Mouse (Mus musculus) CH12.LX (cell line): ENCODE measurements around the gene Wee1. TPM values are rescaled to one million over a fixed set of nuclear protein-coding genes. Genes with fewer than 3 reads are reported as not detected.

ENCODE experiments used
- DNase-seq: peaks from one replicate; pipeline ENCODE4 v3.0.0-alpha.2; 2013; ENCODE audit errors: extremely low read depth
- H3K27ac ChIP-seq: 2 replicates; pipeline ENCODE4 v1.5.1; 2012; ENCODE audit warnings: low read depth, mild to moderate bottlenecking, control low read depth, moderate library complexity; ENCODE audit not compliant: insufficient read depth
- H3K27me3 ChIP-seq: replicated peaks from 2 replicates; pipeline ENCODE3; 2012; ENCODE audit warnings: inconsistent platforms
- H3K36me3 ChIP-seq, 2 experiments: replicated peaks in 1 of 2; 2 replicates each; pipeline versions ENCODE3 to v1.6.1; 2012; ENCODE audit warnings: inconsistent platforms in 1 of 2, low read length in 1 of 2, mild to moderate bottlenecking in 1 of 2, mixed read lengths in 1 of 2, moderate library complexity in 1 of 2; ENCODE audit not compliant: control insufficient read depth in 1 of 2, insufficient read depth in 1 of 2
- H3K4me1 ChIP-seq, 2 experiments: 2 replicates each; pipeline ENCODE4 v1.6.1; 2012; ENCODE audit warnings: inconsistent platforms in 1 of 2, moderate library complexity in 1 of 2; ENCODE audit not compliant: insufficient read depth in 2 of 2, control insufficient read depth in 1 of 2
- H3K4me2 ChIP-seq: 2 replicates; pipeline ENCODE4 v1.6.1; 2012; ENCODE audit warnings: low read depth, mild to moderate bottlenecking, control low read depth; ENCODE audit not compliant: poor library complexity, insufficient read depth, severe bottlenecking
- H3K4me3 ChIP-seq, 3 experiments: fragments of 150-350 bp in 1 of 3; sonication (generic) in 1 of 3; replicated peaks in 1 of 3; 2 replicates each; pipeline versions ENCODE3 to v1.5.1; 2011 to 2012; ENCODE audit warnings: low read depth in 2 of 3, low read length in 2 of 3, mild to moderate bottlenecking in 2 of 3, moderate library complexity in 2 of 3, control low read depth in 1 of 3, improper control_type of control experiment in 1 of 3, inconsistent platforms in 1 of 3, mixed read lengths in 1 of 3; ENCODE audit not compliant: poor library complexity in 1 of 3
- H3K79me2 ChIP-seq: replicated peaks from 2 replicates; pipeline ENCODE4 v1.6.1; 2012; ENCODE audit warnings: mild to moderate bottlenecking, moderate library complexity; ENCODE audit not compliant: control insufficient read depth, poor library complexity, insufficient read depth, severe bottlenecking; ENCODE audit errors: extremely low read depth
- H3K9ac ChIP-seq: 2 replicates; pipeline ENCODE4 v1.6.1; 2012; ENCODE audit warnings: low read depth, mild to moderate bottlenecking, control low read depth, moderate library complexity; ENCODE audit not compliant: insufficient read depth
- H3K9me3 ChIP-seq: replicated peaks from 2 replicates; pipeline ENCODE3; 2012; ENCODE audit warnings: low read length, inconsistent platforms, mixed read lengths
- E2F4 ChIP-seq: IDR thresholded peaks from 2 replicates; pipeline ENCODE4 v1.6.1; 2011; ENCODE audit warnings: low read depth, low read length, improper control_type of control experiment; ENCODE audit not compliant: insufficient replicate concordance
- EP300 ChIP-seq: IDR thresholded peaks from 2 replicates; pipeline ENCODE4 v1.6.1; 2011; ENCODE audit warnings: low read length, improper control_type of control experiment
- GABPA ChIP-seq: IDR thresholded peaks from 2 replicates; pipeline ENCODE4 v1.6.1; 2012; ENCODE audit warnings: low read depth, low read length, improper control_type of control experiment, inconsistent platforms; ENCODE audit not compliant: insufficient replicate concordance
- HCFC1 ChIP-seq: IDR thresholded peaks from 2 replicates; pipeline ENCODE4 v1.6.1; 2012; ENCODE audit warnings: low read depth, mild to moderate bottlenecking, inconsistent platforms, low read length, improper control_type of control experiment
- IRF4 ChIP-seq: IDR thresholded peaks from 2 replicates; pipeline ENCODE4 v1.6.1; 2014; ENCODE audit warnings: low read depth, mild to moderate bottlenecking, inconsistent platforms, low read length, improper control_type of control experiment
- JUN ChIP-seq: IDR thresholded peaks from 2 replicates; pipeline ENCODE4 v1.6.1; 2011; ENCODE audit warnings: low read depth, mild to moderate bottlenecking, low read length, improper control_type of control experiment, moderate library complexity; ENCODE audit not compliant: insufficient read depth
- JUND ChIP-seq: conservative IDR thresholded peaks from 2 replicates; pipeline ENCODE4 v1.6.1; 2011; ENCODE audit warnings: low read depth, low read length, improper control_type of control experiment
- KAT2A ChIP-seq: IDR thresholded peaks from 2 replicates; pipeline ENCODE4 v1.6.1; 2012; ENCODE audit warnings: low read length, improper control_type of control experiment, inconsistent platforms; ENCODE audit not compliant: insufficient replicate concordance
- MAFK ChIP-seq: IDR thresholded peaks from 2 replicates; pipeline ENCODE4 v1.6.1; 2011; ENCODE audit warnings: low read length, improper control_type of control experiment; ENCODE audit not compliant: insufficient replicate concordance
- MAZ ChIP-seq: IDR thresholded peaks from 2 replicates; pipeline ENCODE4 v1.6.1; 2012; ENCODE audit warnings: low read depth, mild to moderate bottlenecking, inconsistent platforms, low read length, improper control_type of control experiment, moderate library complexity
- MXI1 ChIP-seq: IDR thresholded peaks from 2 replicates; pipeline ENCODE4 v1.6.1; 2011; ENCODE audit warnings: mild to moderate bottlenecking, low read depth, low read length, improper control_type of control experiment
- MYC ChIP-seq: IDR thresholded peaks from 2 replicates; pipeline ENCODE4 v1.6.1; 2011; ENCODE audit warnings: low read depth, mild to moderate bottlenecking, improper control_type of control experiment, low read length
- NELFE ChIP-seq: IDR thresholded peaks from 2 replicates; pipeline ENCODE4 v1.6.1; 2011; ENCODE audit warnings: low read depth, low read length, improper control_type of control experiment
- NRF1 ChIP-seq: IDR thresholded peaks from 2 replicates; pipeline ENCODE4 v1.6.1; 2014; ENCODE audit warnings: low read depth, mild to moderate bottlenecking, inconsistent platforms, low read length, improper control_type of control experiment, moderate library complexity
- POLR2AphosphoS2 ChIP-seq: IDR thresholded peaks from 2 replicates; pipeline ENCODE4 v1.6.1; 2011; ENCODE audit warnings: low read depth, low read length, improper control_type of control experiment
- RAD21 ChIP-seq: IDR thresholded peaks from 2 replicates; pipeline ENCODE4 v1.6.1; 2011; ENCODE audit warnings: low read depth, mild to moderate bottlenecking, low read length, improper control_type of control experiment, moderate library complexity
- RCOR1 ChIP-seq: conservative IDR thresholded peaks from 2 replicates; pipeline ENCODE4 v1.6.1; 2012; ENCODE audit warnings: low read depth, mild to moderate bottlenecking, inconsistent platforms, low read length, improper control_type of control experiment
- SIN3A ChIP-seq: IDR thresholded peaks from 2 replicates; pipeline ENCODE4 v1.6.1; 2012; ENCODE audit warnings: low read length, improper control_type of control experiment, inconsistent platforms
- SMC3 ChIP-seq: IDR thresholded peaks from 2 replicates; pipeline ENCODE4 v1.6.1; 2011; ENCODE audit warnings: low read depth, low read length, improper control_type of control experiment
- TBP ChIP-seq: conservative IDR thresholded peaks from 2 replicates; pipeline ENCODE4 v1.6.1; 2011; ENCODE audit warnings: low read depth, low read length, improper control_type of control experiment
- TCF12 ChIP-seq: IDR thresholded peaks from 2 replicates; pipeline ENCODE4 v1.6.1; 2014; ENCODE audit warnings: low read depth, mild to moderate bottlenecking, inconsistent platforms, low read length, improper control_type of control experiment
- UBTF ChIP-seq: IDR thresholded peaks from 2 replicates; pipeline ENCODE4 v1.6.1; 2012; ENCODE audit warnings: low read depth, mild to moderate bottlenecking, inconsistent platforms, low read length, improper control_type of control experiment, moderate library complexity
- USF1 ChIP-seq: IDR thresholded peaks from 2 replicates; pipeline ENCODE4 v1.6.1; 2014; ENCODE audit warnings: low read depth, mild to moderate bottlenecking, inconsistent platforms, low read length, improper control_type of control experiment
- USF2 ChIP-seq: conservative IDR thresholded peaks from 2 replicates; pipeline ENCODE4 v1.6.1; 2011; ENCODE audit warnings: low read depth, low read length, improper control_type of control experiment
- ZC3H11A ChIP-seq: IDR thresholded peaks from 2 replicates; pipeline ENCODE4 v1.6.1; 2012; ENCODE audit warnings: low read depth, mild to moderate bottlenecking, inconsistent platforms, low read length, improper control_type of control experiment
- ZKSCAN1 ChIP-seq: IDR thresholded peaks from 2 replicates; pipeline ENCODE4 v1.6.1; 2012; ENCODE audit warnings: low read depth, inconsistent platforms, low read length, improper control_type of control experiment, borderline replicate concordance
- ZMIZ1 ChIP-seq: IDR thresholded peaks from 2 replicates; pipeline ENCODE4 v1.6.1; 2012; ENCODE audit warnings: low read depth, mild to moderate bottlenecking, inconsistent platforms, low read length, improper control_type of control experiment
- ZNF384 ChIP-seq: IDR thresholded peaks from 2 replicates; pipeline ENCODE4 v1.6.1; 2012; ENCODE audit warnings: low read depth, low read length, improper control_type of control experiment, inconsistent platforms
- dilution Hi-C: fragments of 300-500 bp; cut with MboI; formaldehyde crosslinking; loops from 2 replicates; pipeline ENCODE4 v1.14.3; 2020; ENCODE audit warnings: low sequenced_read_pairs; ENCODE audit not compliant: extremely low pct_unique_long_range_greater_than_20kb, extremely low pct_ligation_motif_present
- in situ Hi-C: fragments of 300-500 bp; cut with MboI; formaldehyde crosslinking; loops from 3 replicates; pipeline ENCODE4 v1.14.3; 2019; ENCODE audit warnings: low sequenced_read_pairs, low pct_ligation_motif_present, low pct_unique_long_range_greater_than_20kb, mixed read lengths
- polyA plus RNA-seq: library from polyadenylated mRNA; unstranded; fragments of >175 nt; gene quantifications from 2 replicates; pipeline ENCODE4 v1.2.1, GENCODE M21; 2012; ENCODE audit warnings: low read depth; ENCODE audit not compliant: insufficient read length
- total RNA-seq, 2 experiments: library from RNA; depleted of rRNA; stranded (reverse); fragments of 300-350 nt in 1 of 2; fragments of >200 nt in 1 of 2; gene quantifications; 2 replicates each; pipeline ENCODE4 v1.2.3; 2012 to 2014

The Wee1 gene
- total and polyA plus RNA-seq, 3 experiments, result 10.1 to 30.3 (median 14.2) TPM

DNA sequence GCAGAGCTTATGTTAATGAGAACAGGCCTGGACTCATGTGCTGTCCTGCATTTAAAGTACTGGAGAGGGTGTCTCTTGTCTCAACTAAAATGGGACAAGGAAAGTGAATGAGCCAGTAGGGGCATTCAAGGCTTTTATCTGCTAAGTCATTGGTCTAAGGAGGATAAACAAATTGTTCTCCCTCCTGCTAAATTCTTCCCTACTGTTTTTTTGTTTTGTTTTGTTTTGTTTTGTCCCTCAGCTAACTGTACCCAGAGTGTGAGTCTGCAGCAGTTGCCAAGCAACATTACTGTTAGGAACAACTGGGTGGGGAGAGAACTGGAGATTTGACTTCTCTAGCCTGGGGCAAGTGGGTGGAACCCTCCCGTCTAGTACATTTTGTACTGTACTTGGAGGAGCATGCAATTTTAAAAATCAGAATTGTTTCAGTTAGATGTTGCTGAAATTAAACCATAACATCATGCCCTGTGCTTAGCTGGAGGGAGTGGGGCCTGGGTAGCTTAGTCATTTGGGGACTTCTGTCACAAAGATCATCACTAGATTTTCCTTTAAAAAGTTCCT is 5.0 kb upstream of the Wee1 start:
- Histone ChIP-seq H3K4me3 (no peak overlapping the region), H3K4me1 (peaks cover 0 to 17% of the 10 kb centered on the region in 2 experiments; a peak in 2 of 4 replicates), H3K36me3 (no peaks in the 10 kb centered on the region), H3K27ac (no peak overlapping the region), H3K9ac (no peak overlapping the region)
- dilution Hi-C loops, result no loop called here
- TF ChIP-seq MAZ (no peak), GABPA (no peak), POLR2AphosphoS2 (no peak), MAFK (no peak), SMC3 (no peak), EP300 (no peak), IRF4 (no peak), ZKSCAN1 (no peak), JUND (no peak), USF1 (no peak), KAT2A (no peak), SIN3A (no peak), TCF12 (no peak), MXI1 (no peak), USF2 (no peak)
- TF ChIP-seq, all 38 proteins: peak for 0
- Histone ChIP-seq H3K4me2 (no peak overlapping the region), H3K9me3 (peaks cover 2% of the 10 kb centered on the region), H3K79me2 (no peaks in the 10 kb centered on the region), H3K27me3 (no peaks in the 10 kb centered on the region)
- DNase-seq, result no peak
- in situ Hi-C loops, result no loop called here

DNA sequence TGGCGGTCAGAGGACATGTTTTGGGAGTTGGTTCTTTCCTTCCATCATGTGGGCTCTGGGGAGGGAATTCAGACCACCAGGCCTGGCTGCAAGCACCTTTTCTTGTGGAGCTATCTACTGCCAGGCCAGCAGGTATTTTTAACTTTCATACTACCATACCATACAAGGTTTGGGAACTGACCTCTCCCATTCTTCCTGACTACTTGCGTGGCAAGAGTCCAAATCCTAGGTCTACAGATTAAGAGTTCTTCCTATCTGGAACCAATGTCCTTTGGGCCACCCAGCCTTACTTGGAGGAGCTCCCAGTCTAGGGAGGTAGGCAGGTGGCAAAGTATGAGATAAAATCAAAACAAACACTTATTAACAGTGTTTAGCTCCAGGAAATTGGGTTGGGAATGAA is 3.4 kb upstream of the Wee1 start:
- H3K36me3 ChIP-seq, result no peaks in the 10 kb centered on the region
- peaks cover 0 to 17% of the 10 kb centered on the region in 2 experiments; a peak in 2 of 4 replicates for H3K4me1 ChIP-seq
- H3K4me3 ChIP-seq, result no peak overlapping the region
- in situ Hi-C loops (no loop called here), dilution Hi-C loops (no loop called here)
- peaks cover 14% of the 10 kb centered on the region for H3K79me2 ChIP-seq
- TF ChIP-seq UBTF, result no peak
- no peak for TF ChIP-seq IRF4
- no peak for TF ChIP-seq ZC3H11A
- no peak for TF ChIP-seq ZNF384
- no peak for TF ChIP-seq NRF1
- TF ChIP-seq MYC, result no peak
- TF ChIP-seq E2F4, result no peak
- TF ChIP-seq KAT2A, result no peak
- TF ChIP-seq HCFC1, result no peak
- TF ChIP-seq RCOR1, result no peak
- no peak for TF ChIP-seq POLR2AphosphoS2
- TF ChIP-seq MAZ, result no peak
- TF ChIP-seq NELFE, result no peak
- TF ChIP-seq JUN, result no peak
- TF ChIP-seq TBP, result no peak
- TF ChIP-seq USF2, result no peak
- no peak for TF ChIP-seq ZMIZ1
- TF ChIP-seq RAD21, result no peak
- TF ChIP-seq USF1, result no peak
- no peaks in the 10 kb centered on the region for H3K27me3 ChIP-seq
- no peak overlapping the region for H3K4me2 ChIP-seq
- H3K27ac ChIP-seq, result no peak overlapping the region
- H3K9ac ChIP-seq, result no peak overlapping the region
- H3K9me3 ChIP-seq, result peaks cover 2% of the 10 kb centered on the region
- no peak for DNase-seq
